Mouse (Mus musculus): Measurements from ENCODE around the gene Npas3. TPM values are rescaled to one million over a fixed set of nuclear protein-coding genes. Genes with fewer than 3 reads are reported as not detected.
A peak's percentile ranks its signal among the peaks of the same experiment; 100 is the strongest.

Npas3 gene
- polyA plus RNA-seq, 1 experiment from 2014 or later, result 1.3 TPM

GRCm38 (mm10) chr12:53290341-53290740 lies 41.9 kb downstream of the Npas3 start:
- WGBS (ENCODE audit: insufficient replicate concordance), result 77% methylated on average over 4 of the region's 4 CpGs
- Histone ChIP-seq H3K9ac (ENCODE audit: low read depth, low read length) (no peak overlapping the region), H3K9me3 (replicated peaks; ENCODE audit: control insufficient read depth, low read length) (no peaks in the 10 kb centered on the region), H3K4me1 (ENCODE audit: control insufficient read depth, insufficient read depth, low read length) (no peaks in the 10 kb centered on the region), H3K27ac (ENCODE audit: low read depth, low read length) (no peak overlapping the region), H3K27me3 (ENCODE audit: control insufficient read depth, insufficient read depth, low read length) (no peaks in the 10 kb centered on the region), H3K4me2 (no peak overlapping the region), H3K4me3 (ENCODE audit: low read depth, low read length) (no peak overlapping the region), H3K36me3 (ENCODE audit: control insufficient read depth, insufficient read depth, low read length) (no peaks in the 10 kb centered on the region)
- ATAC-seq (replicated peaks; ENCODE audit: insufficient number of reproducible peaks, low FRiP score, low TSS enrichment), result no peak

- no peak for ATAC-seq (replicated peaks; ENCODE audit: insufficient number of reproducible peaks, low FRiP score, low TSS enrichment)
Measured at GRCm38 (mm10) chr12:53290846-53291245, 42.4 kb downstream of the Npas3 start.

GRCm38 (mm10) chr12:53292010-53292409 lies 43.5 kb downstream of the Npas3 start:
- no peak overlapping the region for H3K9ac ChIP-seq (ENCODE audit: low read depth, low read length)
- H3K27ac ChIP-seq (ENCODE audit: low read depth, low read length), result peak overlapping the region; percentile 29; the same call in 1 of the 2 replicates
- no peak for ATAC-seq (replicated peaks; ENCODE audit: insufficient number of reproducible peaks, low FRiP score, low TSS enrichment)
- 76% methylated on average over 8 of the region's 8 CpGs for WGBS (ENCODE audit: insufficient replicate concordance)
- H3K36me3 ChIP-seq (ENCODE audit: control insufficient read depth, insufficient read depth, low read length), result no peaks in the 10 kb centered on the region
- H3K27me3 ChIP-seq (ENCODE audit: control insufficient read depth, insufficient read depth, low read length), result no peaks in the 10 kb centered on the region
- H3K4me2 ChIP-seq, result no peak overlapping the region
- peaks cover 3% of the 10 kb centered on the region; the same call in 1 of the 2 replicates for H3K4me1 ChIP-seq (ENCODE audit: control insufficient read depth, insufficient read depth, low read length)
- H3K9me3 ChIP-seq (replicated peaks; ENCODE audit: control insufficient read depth, low read length), result no peaks in the 10 kb centered on the region
- H3K4me3 ChIP-seq (ENCODE audit: low read depth, low read length), result no peak overlapping the region

More at GRCm38 (mm10) chr12:53290846-53291245, 42.4 kb downstream of the Npas3 start:
- Histone ChIP-seq H3K27me3 (ENCODE audit: control insufficient read depth, insufficient read depth, low read length) (no peaks in the 10 kb centered on the region), H3K9me3 (replicated peaks; ENCODE audit: control insufficient read depth, low read length) (no peaks in the 10 kb centered on the region), H3K36me3 (ENCODE audit: control insufficient read depth, insufficient read depth, low read length) (no peaks in the 10 kb centered on the region), H3K9ac (ENCODE audit: low read depth, low read length) (no peak overlapping the region), H3K4me2 (no peak overlapping the region), H3K4me3 (ENCODE audit: low read depth, low read length) (no peak overlapping the region), H3K4me1 (ENCODE audit: control insufficient read depth, insufficient read depth, low read length) (peaks cover 3% of the 10 kb centered on the region; the same call in 1 of the 2 replicates), H3K27ac (ENCODE audit: low read depth, low read length) (no peak overlapping the region)
- 86% methylated on average over 10 of the region's 10 CpGs for WGBS (ENCODE audit: insufficient replicate concordance)

- Histone ChIP-seq H3K9me3 (replicated peaks; ENCODE audit: control insufficient read depth, low read length) (no peaks in the 10 kb centered on the region), H3K27me3 (ENCODE audit: control insufficient read depth, insufficient read depth, low read length) (no peaks in the 10 kb centered on the region), H3K36me3 (ENCODE audit: control insufficient read depth, insufficient read depth, low read length) (no peaks in the 10 kb centered on the region), H3K4me3 (ENCODE audit: low read depth, low read length) (no peak overlapping the region), H3K27ac (ENCODE audit: low read depth, low read length) (peak overlapping the region; percentile 68), H3K9ac (ENCODE audit: low read depth, low read length) (no peak overlapping the region), H3K4me2 (no peak overlapping the region), H3K4me1 (ENCODE audit: control insufficient read depth, insufficient read depth, low read length) (peaks cover 3% of the 10 kb centered on the region; the same call in 1 of the 2 replicates)
- ATAC-seq (replicated peaks; ENCODE audit: insufficient number of reproducible peaks, low FRiP score, low TSS enrichment), result no peak
- 54% methylated on average over 17 of the region's 17 CpGs for WGBS (ENCODE audit: insufficient replicate concordance)
Measured at GRCm38 (mm10) chr12:53292508-53293300, 44.2 kb downstream of the Npas3 start.

- H3K4me1 ChIP-seq (ENCODE audit: control insufficient read depth, insufficient read depth, low read length), result peaks cover 3% of the 10 kb centered on the region; the same call in 1 of the 2 replicates
- no peak overlapping the region for H3K9ac ChIP-seq (ENCODE audit: low read depth, low read length)
- H3K27ac ChIP-seq (ENCODE audit: low read depth, low read length), result no peak overlapping the region
- no peak for ATAC-seq (replicated peaks; ENCODE audit: insufficient number of reproducible peaks, low FRiP score, low TSS enrichment)
- H3K27me3 ChIP-seq (ENCODE audit: control insufficient read depth, insufficient read depth, low read length), result no peaks in the 10 kb centered on the region
- no peaks in the 10 kb centered on the region for H3K9me3 ChIP-seq (replicated peaks; ENCODE audit: control insufficient read depth, low read length)
- WGBS (ENCODE audit: insufficient replicate concordance), result 90% methylated on average over 7 of the region's 7 CpGs
- no peaks in the 10 kb centered on the region for H3K36me3 ChIP-seq (ENCODE audit: control insufficient read depth, insufficient read depth, low read length)
- no peak overlapping the region for H3K4me2 ChIP-seq
- H3K4me3 ChIP-seq (ENCODE audit: low read depth, low read length), result no peak overlapping the region
Measured at GRCm38 (mm10) chr12:53294011-53294410, 45.5 kb downstream of the Npas3 start.

GRCm38 (mm10) chr12:53295747-53296146 lies 47.3 kb downstream of the Npas3 start:
- 19% methylated on average over 7 of the region's 7 CpGs for WGBS (ENCODE audit: insufficient replicate concordance)
- ATAC-seq (replicated peaks; ENCODE audit: insufficient number of reproducible peaks, low FRiP score, low TSS enrichment), result no peak
- peaks cover 3% of the 10 kb centered on the region; the same call in 1 of the 2 replicates for H3K4me1 ChIP-seq (ENCODE audit: control insufficient read depth, insufficient read depth, low read length)
- no peak overlapping the region for H3K9ac ChIP-seq (ENCODE audit: low read depth, low read length)
- no peaks in the 10 kb centered on the region for H3K9me3 ChIP-seq (replicated peaks; ENCODE audit: control insufficient read depth, low read length)
- no peak overlapping the region for H3K4me2 ChIP-seq
- H3K27me3 ChIP-seq (ENCODE audit: control insufficient read depth, insufficient read depth, low read length), result no peaks in the 10 kb centered on the region
- H3K27ac ChIP-seq (ENCODE audit: low read depth, low read length), result no peak overlapping the region
- H3K4me3 ChIP-seq (ENCODE audit: low read depth, low read length), result no peak overlapping the region
- no peaks in the 10 kb centered on the region for H3K36me3 ChIP-seq (ENCODE audit: control insufficient read depth, insufficient read depth, low read length)

- H3K9me3 ChIP-seq (replicated peaks; ENCODE audit: control insufficient read depth, low read length), result no peaks in the 10 kb centered on the region
- no peak overlapping the region for H3K4me2 ChIP-seq
- 71% methylated on average over 16 of the region's 16 CpGs for WGBS (ENCODE audit: insufficient replicate concordance)
- H3K4me3 ChIP-seq (ENCODE audit: low read depth, low read length), result no peak overlapping the region
- H3K27me3 ChIP-seq (ENCODE audit: control insufficient read depth, insufficient read depth, low read length), result no peaks in the 10 kb centered on the region
- H3K9ac ChIP-seq (ENCODE audit: low read depth, low read length), result no peak overlapping the region
- peaks cover 3% of the 10 kb centered on the region; the same call in 1 of the 2 replicates for H3K4me1 ChIP-seq (ENCODE audit: control insufficient read depth, insufficient read depth, low read length)
- no peak overlapping the region for H3K27ac ChIP-seq (ENCODE audit: low read depth, low read length)
- no peak for ATAC-seq (replicated peaks; ENCODE audit: insufficient number of reproducible peaks, low FRiP score, low TSS enrichment)
- H3K36me3 ChIP-seq (ENCODE audit: control insufficient read depth, insufficient read depth, low read length), result no peaks in the 10 kb centered on the region
Measured at GRCm38 (mm10) chr12:53297946-53298840, 49.7 kb downstream of the Npas3 start.

GRCm38 (mm10) chr12:53300964-53301363 lies 52.5 kb downstream of the Npas3 start:
- Histone ChIP-seq H3K4me2 (no peak overlapping the region), H3K27me3 (ENCODE audit: control insufficient read depth, insufficient read depth, low read length) (no peaks in the 10 kb centered on the region), H3K4me1 (ENCODE audit: control insufficient read depth, insufficient read depth, low read length) (no peaks in the 10 kb centered on the region), H3K9ac (ENCODE audit: low read depth, low read length) (no peak overlapping the region), H3K27ac (ENCODE audit: low read depth, low read length) (no peak overlapping the region), H3K36me3 (ENCODE audit: control insufficient read depth, insufficient read depth, low read length) (no peaks in the 10 kb centered on the region), H3K4me3 (ENCODE audit: low read depth, low read length) (no peak overlapping the region), H3K9me3 (replicated peaks; ENCODE audit: control insufficient read depth, low read length) (no peaks in the 10 kb centered on the region)
- ATAC-seq (replicated peaks; ENCODE audit: insufficient number of reproducible peaks, low FRiP score, low TSS enrichment), result no peak
- WGBS (ENCODE audit: insufficient replicate concordance), result 42% methylated on average over 2 of the region's 2 CpGs
